Mouse (Mus musculus): Measurements from ENCODE around the gene Ap1s1. TPM values are rescaled to one million over a fixed set of nuclear protein-coding genes. Genes with fewer than 3 reads are reported as not detected.

Gene Ap1s1
- total and polyA plus RNA-seq, 2 experiments from 2014 or later: 123 to 230 TPM

- Histone ChIP-seq H3K27me3 (ENCODE audit: insufficient read depth, low read length) (peaks cover 28% of the 10 kb centered on the region; the same call in 1 of the 2 replicates), H3K4me1 (ENCODE audit: insufficient read depth, low read length) (no peaks in the 10 kb centered on the region; the same call in 1 of the 2 replicates), H3K4me3 (ENCODE audit: low read length) (peak overlapping the region; percentile 51), H3K9ac (replicated peaks; ENCODE audit: low read length) (peak overlapping the region; percentile 61), H3K4me2 (ENCODE audit: low read depth, low read length) (peak overlapping the region; percentile 86), H3K27ac (peak overlapping the region; percentile 91), H3K36me3 (ENCODE audit: insufficient read depth, low read length) (no peaks in the 10 kb centered on the region), H3K9me3 (ENCODE audit: low read length) (no peaks in the 10 kb centered on the region)
- no peak for TF ChIP-seq CTCF (IDR thresholded peaks at IDR 0.05; ENCODE audit: low read depth)
- peak; percentile 76 for DNase-seq (ENCODE audit: low spot score)
- WGBS: 2% methylated on average over 24 of the region's 29 CpGs
- peak; percentile 34 for ATAC-seq
Observed at GRCm38 (mm10) chr5:137028561-137029272, 17.2 kb downstream of the Ap1s1 start.

GRCm38 (mm10) chr5:137026092-137026491, 19.8 kb downstream of the Ap1s1 start, which contains the start of gene Vgf:
Vgf (plus strand) TSS chr5:137026392.
- 36% methylated on average over 4 of the region's 4 CpGs for WGBS
- Histone ChIP-seq H3K9ac (replicated peaks; ENCODE audit: low read length) (no peak within 1 kb of the TSS), H3K27me3 (ENCODE audit: insufficient read depth, low read length) (peaks cover 22% of the 10 kb centered on the region; the same call in 1 of the 2 replicates), H3K4me3 (ENCODE audit: low read length) (peak within 1 kb of the TSS; percentile 32), H3K4me1 (ENCODE audit: insufficient read depth, low read length) (no peaks in the 10 kb centered on the region; the same call in 1 of the 2 replicates), H3K4me2 (ENCODE audit: low read depth, low read length) (peak within 1 kb of the TSS; percentile 42), H3K36me3 (ENCODE audit: insufficient read depth, low read length) (no peaks in the 10 kb centered on the region), H3K27ac (no peak within 1 kb of the TSS), H3K9me3 (ENCODE audit: low read length) (no peaks in the 10 kb centered on the region)
- TF ChIP-seq CTCF (IDR thresholded peaks at IDR 0.05; ENCODE audit: low read depth): no peak
- no peak for DNase-seq (ENCODE audit: low spot score)
- no peak for ATAC-seq

GRCm38 (mm10) chr5:137025132-137025531, 20.8 kb downstream of the Ap1s1 start:
- under 1% methylated on average over 23 of the region's 23 CpGs for WGBS
- peak; percentile 99 for TF ChIP-seq CTCF (IDR thresholded peaks at IDR 0.05; ENCODE audit: low read depth)
- DNase-seq (ENCODE audit: low spot score): peak; percentile 85
- 0 out of 2 replicates have a peak, but pooled peaks have one; percentile 12 for ATAC-seq
- no peak overlapping the region for H3K9ac ChIP-seq (replicated peaks; ENCODE audit: low read length)
- H3K27me3 ChIP-seq (ENCODE audit: insufficient read depth, low read length): peaks cover 14% of the 10 kb centered on the region; the same call in 1 of the 2 replicates
- H3K9me3 ChIP-seq (ENCODE audit: low read length): no peaks in the 10 kb centered on the region
- no peak overlapping the region for H3K27ac ChIP-seq
- peak overlapping the region; percentile 32 for H3K4me3 ChIP-seq (ENCODE audit: low read length)
- no peaks in the 10 kb centered on the region for H3K36me3 ChIP-seq (ENCODE audit: insufficient read depth, low read length)
- H3K4me1 ChIP-seq (ENCODE audit: insufficient read depth, low read length): no peaks in the 10 kb centered on the region; the same call in 1 of the 2 replicates
- peak overlapping the region; percentile 42 for H3K4me2 ChIP-seq (ENCODE audit: low read depth, low read length)

- no peak for ATAC-seq
- peaks cover 14% of the 10 kb centered on the region; the same call in 1 of the 2 replicates for H3K27me3 ChIP-seq (ENCODE audit: insufficient read depth, low read length)
- no peaks in the 10 kb centered on the region for H3K36me3 ChIP-seq (ENCODE audit: insufficient read depth, low read length)
- H3K4me2 ChIP-seq (ENCODE audit: low read depth, low read length): no peak overlapping the region
- DNase-seq (ENCODE audit: low spot score): no peak
- no peaks in the 10 kb centered on the region for H3K9me3 ChIP-seq (ENCODE audit: low read length)
- no peak overlapping the region; the same call in 1 of the 2 replicates for H3K27ac ChIP-seq
- H3K4me1 ChIP-seq (ENCODE audit: insufficient read depth, low read length): no peaks in the 10 kb centered on the region; the same call in 1 of the 2 replicates
- H3K9ac ChIP-seq (replicated peaks; ENCODE audit: low read length): no peak overlapping the region
- WGBS: 48% methylated on average over 3 of the region's 3 CpGs
- H3K4me3 ChIP-seq (ENCODE audit: low read length): no peak overlapping the region
- no peak for TF ChIP-seq CTCF (IDR thresholded peaks at IDR 0.05; ENCODE audit: low read depth)
Observed at GRCm38 (mm10) chr5:137024318-137024717, 21.6 kb downstream of the Ap1s1 start.

- no peak for DNase-seq (ENCODE audit: low spot score)
- ATAC-seq: no peak
- Histone ChIP-seq H3K4me2 (ENCODE audit: low read depth, low read length) (no peak overlapping the region), H3K27ac (no peak overlapping the region), H3K4me1 (ENCODE audit: insufficient read depth, low read length) (no peaks in the 10 kb centered on the region), H3K9ac (replicated peaks; ENCODE audit: low read length) (no peak overlapping the region), H3K4me3 (ENCODE audit: low read length) (no peak overlapping the region), H3K9me3 (ENCODE audit: low read length) (no peaks in the 10 kb centered on the region), H3K36me3 (ENCODE audit: insufficient read depth, low read length) (no peaks in the 10 kb centered on the region), H3K27me3 (ENCODE audit: insufficient read depth, low read length) (no peaks in the 10 kb centered on the region)
- WGBS: 89% methylated on average over 3 of the region's 3 CpGs
- TF ChIP-seq CTCF (IDR thresholded peaks at IDR 0.05; ENCODE audit: low read depth): no peak
Observed at GRCm38 (mm10) chr5:137015913-137016312, 30.0 kb downstream of the Ap1s1 start.

- no peak overlapping the region for H3K4me2 ChIP-seq (ENCODE audit: low read depth, low read length)
- no peak overlapping the region for H3K27ac ChIP-seq
- ATAC-seq: no peak
- no peak overlapping the region for H3K9ac ChIP-seq (replicated peaks; ENCODE audit: low read length)
- H3K27me3 ChIP-seq (ENCODE audit: insufficient read depth, low read length): no peaks in the 10 kb centered on the region
- no peaks in the 10 kb centered on the region for H3K9me3 ChIP-seq (ENCODE audit: low read length)
- no peak for TF ChIP-seq CTCF (IDR thresholded peaks at IDR 0.05; ENCODE audit: low read depth)
- WGBS: 75% methylated on average over 15 of the region's 15 CpGs
- no peaks in the 10 kb centered on the region for H3K4me1 ChIP-seq (ENCODE audit: insufficient read depth, low read length)
- no peaks in the 10 kb centered on the region for H3K36me3 ChIP-seq (ENCODE audit: insufficient read depth, low read length)
- no peak for DNase-seq (ENCODE audit: low spot score)
- no peak overlapping the region for H3K4me3 ChIP-seq (ENCODE audit: low read length)
Observed at GRCm38 (mm10) chr5:137012401-137012950, 33.5 kb downstream of the Ap1s1 start.
